Mouse (Mus musculus) MEL (cell line): ENCODE results near the gene Trmt11. TPM values are rescaled to one million over a fixed set of nuclear protein-coding genes. Genes with fewer than 3 reads are reported as not detected.

ENCODE experiments used
- DNase-seq: peaks from one replicate; pipeline ENCODE4 v3.0.0; 2011; ENCODE audit warnings: low read depth, low spot score
- H3K27ac ChIP-seq: 2 replicates; pipeline ENCODE4 v1.5.1; 2012; ENCODE audit warnings: low read depth, mild to moderate bottlenecking, control low read depth, low read length, moderate library complexity; ENCODE audit not compliant: control insufficient read depth
- H3K27me3 ChIP-seq, 2 experiments: fragments of 150-350 bp in 1 of 2; sonication (generic) in 1 of 2; 2 replicates each; pipeline ENCODE4 v1.6.1; 2012; ENCODE audit warnings: low read length in 2 of 2, mild to moderate bottlenecking in 2 of 2, improper control_type of control experiment in 1 of 2, moderate library complexity in 1 of 2; ENCODE audit not compliant: insufficient read depth in 2 of 2, control insufficient read depth in 1 of 2
- H3K36me3 ChIP-seq, 2 experiments: 2 replicates each; pipeline ENCODE4 v1.6.1; 2012 to 2014; ENCODE audit warnings: low read length in 2 of 2, improper control_type of control experiment in 1 of 2, inconsistent platforms in 1 of 2, mild to moderate bottlenecking in 1 of 2; ENCODE audit not compliant: insufficient read depth in 2 of 2, control insufficient read depth in 1 of 2
- H3K4me1 ChIP-seq, 2 experiments: fragments of 150-350 bp in 1 of 2; sonication (generic) in 1 of 2; 2 replicates each; pipeline ENCODE4 v1.6.1; 2012; ENCODE audit warnings: low read length in 2 of 2, improper control_type of control experiment in 1 of 2, mild to moderate bottlenecking in 1 of 2; ENCODE audit not compliant: insufficient read depth in 2 of 2, control insufficient read depth in 1 of 2
- H3K4me3 ChIP-seq, 2 experiments: fragments of 150-350 bp in 1 of 2; sonication (generic) in 1 of 2; 2 replicates each; pipeline ENCODE4 v1.5.1; 2012; ENCODE audit warnings: low read depth in 2 of 2, low read length in 2 of 2, mild to moderate bottlenecking in 2 of 2, moderate library complexity in 2 of 2, control low read depth in 1 of 2, improper control_type of control experiment in 1 of 2; ENCODE audit not compliant: control insufficient read depth in 1 of 2, insufficient read depth in 1 of 2
- H3K79me2 ChIP-seq: 2 replicates; pipeline ENCODE4 v1.6.1; 2012; ENCODE audit warnings: mild to moderate bottlenecking, low read length, moderate library complexity; ENCODE audit not compliant: control insufficient read depth, poor library complexity, insufficient read depth
- H3K9ac ChIP-seq: 2 replicates; pipeline ENCODE4 v1.6.1; 2012; ENCODE audit warnings: low read depth, mild to moderate bottlenecking, control low read depth, low read length, moderate library complexity; ENCODE audit not compliant: control insufficient read depth, poor library complexity, severe bottlenecking
- H3K9me3 ChIP-seq: fragments of 150-350 bp; sonication (generic); replicated peaks from 2 replicates; pipeline ENCODE4 v1.6.1; 2012; ENCODE audit warnings: mild to moderate bottlenecking, low read length, improper control_type of control experiment, moderate library complexity; ENCODE audit not compliant: insufficient read depth
- BHLHE40 ChIP-seq: IDR thresholded peaks from 2 replicates; pipeline ENCODE4 v1.6.1; 2012; ENCODE audit warnings: low read depth, mild to moderate bottlenecking, inconsistent platforms, low read length, improper control_type of control experiment, borderline replicate concordance
- CHD1 ChIP-seq: IDR thresholded peaks from 2 replicates; pipeline ENCODE4 v1.6.1; 2012; ENCODE audit warnings: low read depth, mild to moderate bottlenecking, inconsistent platforms, low read length, improper control_type of control experiment
- ELF1 ChIP-seq: IDR thresholded peaks from 2 replicates; pipeline ENCODE4 v1.6.1; 2014; ENCODE audit warnings: low read depth, mild to moderate bottlenecking, inconsistent platforms, low read length, improper control_type of control experiment, moderate library complexity
- EP300 ChIP-seq, 2 experiments: IDR thresholded peaks; 2 replicates each; pipeline ENCODE4 v1.6.1; 2011; ENCODE audit warnings: improper control_type of control experiment in 2 of 2, low read length in 2 of 2, low read depth in 1 of 2, mild to moderate bottlenecking in 1 of 2
- GABPA ChIP-seq: IDR thresholded peaks from 2 replicates; pipeline ENCODE4 v1.6.1; 2012; ENCODE audit warnings: low read depth, mild to moderate bottlenecking, inconsistent platforms, low read length, improper control_type of control experiment, moderate library complexity
- GATA1 ChIP-seq: IDR thresholded peaks from 2 replicates; pipeline ENCODE4 v1.6.1; 2011; ENCODE audit warnings: low read depth, low read length, improper control_type of control experiment
- JUND ChIP-seq: IDR thresholded peaks from 2 replicates; pipeline ENCODE4 v1.6.1; 2011; ENCODE audit warnings: low read depth, mild to moderate bottlenecking, improper control_type of control experiment, low read length
- MAX ChIP-seq: IDR thresholded peaks from 2 replicates; pipeline ENCODE4 v1.6.1; 2011; ENCODE audit warnings: low read length, improper control_type of control experiment
- MEF2A ChIP-seq: IDR thresholded peaks from 2 replicates; pipeline ENCODE4 v1.6.1; 2014; ENCODE audit warnings: low read depth, mild to moderate bottlenecking, inconsistent platforms, low read length, improper control_type of control experiment; ENCODE audit not compliant: poor library complexity, insufficient replicate concordance, severe bottlenecking; ENCODE audit errors: extremely low read depth
- NELFE ChIP-seq: IDR thresholded peaks from 2 replicates; pipeline ENCODE4 v1.6.1; 2011; ENCODE audit warnings: low read depth, low read length, improper control_type of control experiment
- NRF1 ChIP-seq: IDR thresholded peaks from 2 replicates; pipeline ENCODE4 v1.6.1; 2014; ENCODE audit warnings: low read depth, mild to moderate bottlenecking, inconsistent platforms, low read length, improper control_type of control experiment, moderate library complexity; ENCODE audit not compliant: poor library complexity, insufficient read depth, severe bottlenecking
- POLR2AphosphoS5 ChIP-seq: IDR thresholded peaks from 2 replicates; pipeline ENCODE4 v1.6.1; 2012; ENCODE audit warnings: low read depth, borderline replicate concordance, mild to moderate bottlenecking, inconsistent platforms, low read length, moderate library complexity, mixed read lengths
- SIN3A ChIP-seq: IDR thresholded peaks from 2 replicates; pipeline ENCODE4 v1.6.1; 2012; ENCODE audit warnings: low read length, improper control_type of control experiment, inconsistent platforms
- TAL1 ChIP-seq: IDR thresholded peaks from 2 replicates; pipeline ENCODE4 v1.6.1; 2012; ENCODE audit warnings: mild to moderate bottlenecking, inconsistent platforms, low read length, moderate library complexity, mixed read lengths
- TCF12 ChIP-seq: IDR thresholded peaks from 2 replicates; pipeline ENCODE4 v1.6.1; 2014; ENCODE audit warnings: low read depth, mild to moderate bottlenecking, inconsistent platforms, low read length, improper control_type of control experiment, moderate library complexity
- UBTF ChIP-seq: IDR thresholded peaks from 2 replicates; pipeline ENCODE4 v1.6.1; 2012; ENCODE audit warnings: low read depth, mild to moderate bottlenecking, inconsistent platforms, low read length, improper control_type of control experiment, moderate library complexity, borderline replicate concordance; ENCODE audit not compliant: insufficient read depth
- ZKSCAN1 ChIP-seq: IDR thresholded peaks from 2 replicates; pipeline ENCODE4 v1.6.1; 2012; ENCODE audit warnings: low read depth, mild to moderate bottlenecking, inconsistent platforms, low read length, improper control_type of control experiment, moderate library complexity
- polyA plus RNA-seq, 2 experiments: library from polyadenylated mRNA; stranded (reverse) in 1 of 2; unstranded in 1 of 2; fragments of >175 nt in 1 of 2; fragments of >200 nt in 1 of 2; gene quantifications; 2 replicates each; pipeline versions ENCODE4 v1.2.1 to v1.2.4; 2012; ENCODE audit warnings: low replicate concordance in 2 of 2, low read depth in 1 of 2; ENCODE audit not compliant: insufficient read length in 2 of 2, insufficient read depth in 1 of 2, missing spikeins in 1 of 2
- total RNA-seq: library from RNA; depleted of rRNA; stranded (reverse); fragments of 300-350 nt; gene quantifications from 2 replicates; pipeline ENCODE4 v1.2.3, GENCODE M21; 2012

Trmt11 gene
- total and polyA plus RNA-seq, 3 experiments: 15.8 to 22.6 TPM; not detected in 1

DNA sequence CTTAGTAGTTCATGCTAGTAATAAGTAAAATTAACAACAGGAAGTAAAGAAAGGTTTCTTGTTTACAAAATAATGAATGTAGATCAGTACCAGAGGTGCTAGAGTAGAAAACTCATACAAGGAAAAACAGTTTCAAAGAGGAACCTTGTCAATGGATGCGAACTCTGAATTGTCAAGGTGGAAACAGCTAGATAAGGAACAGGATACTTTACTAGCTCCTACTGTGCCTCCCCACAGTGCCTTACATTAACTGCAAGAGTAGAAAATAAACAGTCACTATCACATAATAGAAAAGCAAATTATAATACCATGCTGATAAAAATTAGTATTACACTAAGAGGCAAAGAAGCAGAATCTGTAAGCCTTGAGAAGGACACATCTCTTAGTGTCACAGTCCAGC is 14.9 kb downstream of the Trmt11 start:
- H3K27me3 ChIP-seq: no peaks in the 10 kb centered on the region
- 0 out of 4 replicates have a peak, but pooled peaks cover 0 to 5% of the 10 kb centered on the region in 2 experiments for H3K4me1 ChIP-seq
- peak; percentile 73 for DNase-seq
- no peaks in the 10 kb centered on the region for H3K9me3 ChIP-seq
- H3K27ac ChIP-seq: no peak overlapping the region
- H3K9ac ChIP-seq: no peak overlapping the region
- H3K4me3 ChIP-seq: no peak overlapping the region
- TF ChIP-seq UBTF: no peak
- peak; percentile 78 for TF ChIP-seq GATA1
- peak; percentile 62 to 68 for TF ChIP-seq EP300 (IDR thresholded peaks at IDR 0.05; ENCODE audit: low read depth in 1 of 2, low read length in 2 of 2)
- no peak for TF ChIP-seq POLR2AphosphoS5
- TF ChIP-seq TCF12: peak; percentile 45; the same call in 1 of the 2 replicates
- 0 out of 2 replicates have a peak, but pooled peaks have one; percentile 15 for TF ChIP-seq SIN3A
- peak; percentile 70 for TF ChIP-seq TAL1
- TF ChIP-seq, all 39 proteins: peak for 5
- Histone ChIP-seq H3K36me3 (peaks cover 6 to 20% of the 10 kb centered on the region in 2 experiments), H3K79me2 (no peaks in the 10 kb centered on the region)

DNA sequence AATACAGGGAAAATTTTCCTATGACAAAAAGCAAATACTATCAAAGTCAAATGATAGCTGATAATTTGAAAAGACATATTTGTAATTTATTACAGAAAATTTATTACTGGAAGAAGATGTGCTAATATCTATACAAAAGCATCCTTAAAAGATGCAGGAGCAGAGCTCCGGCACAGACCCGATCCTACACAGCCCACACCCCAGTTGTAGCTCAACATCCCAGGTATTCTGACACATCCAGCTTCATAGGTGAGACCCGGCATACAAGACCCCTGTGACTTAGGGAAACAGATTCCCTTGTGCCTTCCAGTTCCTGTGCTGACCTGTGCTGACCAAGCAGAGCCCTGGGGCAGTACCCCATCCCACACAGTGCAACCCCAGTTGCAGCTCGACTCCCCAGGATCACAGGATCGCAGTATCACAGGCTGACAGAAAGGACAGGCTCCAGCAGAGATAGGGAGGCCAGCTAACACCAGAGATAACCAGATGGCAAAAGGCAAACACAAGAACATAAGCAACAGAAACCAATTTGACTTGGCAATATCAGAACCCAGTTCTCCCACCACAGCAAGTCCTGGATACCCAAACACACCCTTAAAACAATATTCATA is 22.8 kb downstream of the Trmt11 start:
- DNase-seq: no peak
- no peak overlapping the region for H3K27ac ChIP-seq

DNA sequence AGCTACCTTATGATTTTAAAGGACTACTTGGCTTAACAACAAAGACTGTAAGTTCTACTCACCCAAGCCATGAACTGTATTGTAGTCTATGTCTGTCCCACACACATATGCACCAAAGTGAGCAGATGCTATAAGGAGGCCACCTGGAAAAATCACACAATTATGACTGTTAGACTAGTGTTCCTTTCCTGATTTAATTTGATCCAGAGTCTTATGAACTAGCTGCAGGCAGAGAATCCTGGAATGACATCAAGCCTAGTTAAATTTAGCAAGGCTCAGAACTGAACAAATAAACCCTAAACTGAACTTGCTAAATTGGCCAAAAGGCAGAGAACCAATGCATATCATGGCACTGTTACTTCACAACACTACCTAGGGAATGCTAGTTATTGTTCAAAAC is 34.2 kb downstream of the Trmt11 start:
- H3K36me3 ChIP-seq: peaks cover 0 to 10% of the 10 kb centered on the region in 2 experiments; a peak in 3 of 4 replicates
- no peaks in the 10 kb centered on the region for H3K9me3 ChIP-seq
- no peak overlapping the region for H3K27ac ChIP-seq
- H3K4me3 ChIP-seq: no peak overlapping the region
- DNase-seq: no peak
- H3K9ac ChIP-seq: no peak overlapping the region
- no peak for TF ChIP-seq ZKSCAN1
- H3K79me2 ChIP-seq: no peaks in the 10 kb centered on the region; the same call in 1 of the 2 replicates
- no peaks in the 10 kb centered on the region for H3K27me3 ChIP-seq
- no peaks in the 10 kb centered on the region for H3K4me1 ChIP-seq

More for the DNA sequence above, 22.8 kb downstream of the Trmt11 start:
- Histone ChIP-seq H3K4me3 (no peak overlapping the region), H3K36me3 (peaks cover 2 to 10% of the 10 kb centered on the region in 2 experiments; a peak in 3 of 4 replicates), H3K27me3 (no peaks in the 10 kb centered on the region), H3K79me2 (no peaks in the 10 kb centered on the region), H3K9ac (no peak overlapping the region), H3K9me3 (no peaks in the 10 kb centered on the region), H3K4me1 (no peaks in the 10 kb centered on the region)
- no peak for TF ChIP-seq MAX
- no peak for TF ChIP-seq SIN3A
- TF ChIP-seq TAL1: peak; percentile 34; the same call in 1 of the 2 replicates
- TF ChIP-seq BHLHE40: no peak
- TF ChIP-seq MEF2A: no peak
- peak in 1 of 2 experiments; percentile 43; a peak in 2 of 4 replicates for TF ChIP-seq EP300 (IDR thresholded peaks at IDR 0.05; ENCODE audit: low read depth in 1 of 2, low read length in 2 of 2)
- TF ChIP-seq TCF12: 0 out of 2 replicates have a peak, but pooled peaks have one; percentile 12
- no peak for TF ChIP-seq NRF1
- no peak for TF ChIP-seq NELFE
- no peak for TF ChIP-seq GABPA
- no peak for TF ChIP-seq ELF1
- TF ChIP-seq JUND: no peak
- no peak for TF ChIP-seq CHD1
